In genomic region chr9:49816115-49816650, GRCm38 (mm10) we compare ENCODE assay signal across 13 mouse cellular contexts. TPM values are rescaled to one million over a fixed set of nuclear protein-coding genes. Genes with fewer than 3 reads are reported as not detected.
DNase-seq lines count a peak whose midpoint lies in the region; ATAC-seq and TF ChIP-seq lines count a peak whose summit lies in the region.
"Had no signal": no experiment of that assay in that cellular context is flagged by ENCODE, and none has a peak within 500 bp of the region (broad histone marks: within the 10 kb centered on the region; RNA-seq: fewer than 3 reads in every experiment).

No protein-coding gene starts in this region.

- H3K9ac ChIP-seq in heart, embryonic 12.5 days, result no peak overlapping the region
- no peak overlapping the region for H3K9ac ChIP-seq in kidney, embryonic 15.5 days
- H3K9ac ChIP-seq: forebrain, embryonic 15.5 days; liver, embryonic 12.5 days; midbrain, embryonic 15.5 days had no signal

- in situ Hi-C loops in Patski (cut with MboI; ENCODE audit: low pct_unique_long_range_greater_than_20kb), result no loop called here

- H3ac ChIP-seq in myocyte (ENCODE audit: control insufficient read depth, insufficient read length), result no peak overlapping the region

- WGBS in heart, embryonic 12.5 days, result 58% methylated on average over 10 of the region's 10 CpGs
- WGBS in kidney, embryonic 15.5 days, result 35% methylated on average over 10 of the region's 10 CpGs

- intact Hi-C loops in heart, postnatal 36 days (cut with DNase I), result no loop called here

- no peak for ATAC-seq in heart, embryonic 12.5 days (ENCODE audit: insufficient number of reproducible peaks, low FRiP score)
- ATAC-seq in kidney, embryonic 15.5 days (replicated peaks; ENCODE audit: low FRiP score), result peak; percentile 52
- ATAC-seq in Patski, result peak; percentile 62
- ATAC-seq: forebrain, embryonic 15.5 days; liver, embryonic 12.5 days; midbrain, embryonic 15.5 days had no signal

- CTCF ChIA-PET in Patski (lab: Charles Lee), result interaction anchor here (0.8 to 1.2 kb wide), 2 partner anchors 12 to 106 kb away, joined by 3 read pairs; no protein-coding TSS in a partner anchor

- TF ChIP-seq CTCF in Patski (IDR thresholded peaks at IDR 0.05), result no peak

- peak overlapping the region; percentile 16 for H3K4me2 ChIP-seq in heart, embryonic 12.5 days
- H3K4me2 ChIP-seq in kidney, embryonic 15.5 days, result 0 out of 2 replicates have a peak overlapping the region, but pooled peaks have one; percentile 13
- peak overlapping the region; percentile 72 for H3K4me2 ChIP-seq in myocyte (ENCODE audit: low read depth)
- H3K4me2 ChIP-seq: forebrain, embryonic 15.5 days; liver, embryonic 12.5 days; midbrain, embryonic 15.5 days had no signal

- no peaks in the 10 kb centered on the region for H3K9me3 ChIP-seq in heart, embryonic 12.5 days (replicated peaks)
- no peaks in the 10 kb centered on the region for H3K9me3 ChIP-seq in kidney, embryonic 15.5 days (replicated peaks)
- H3K9me3 ChIP-seq: forebrain, embryonic 15.5 days; liver, embryonic 12.5 days; midbrain, embryonic 15.5 days had no signal

- POLR2A ChIA-PET in Patski (lab: Charles Lee), result no interaction called here

- peaks cover 13% of the 10 kb centered on the region for H3K4me1 ChIP-seq in heart, embryonic 12.5 days (replicated peaks)
- H3K4me1 ChIP-seq in kidney, embryonic 15.5 days, result peaks cover 14% of the 10 kb centered on the region
- H3K4me1 ChIP-seq: forebrain, embryonic 15.5 days; liver, embryonic 12.5 days; midbrain, embryonic 15.5 days had no signal

- no peak overlapping the region for H3K4me3 ChIP-seq in heart, embryonic 12.5 days
- no peak overlapping the region for H3K4me3 ChIP-seq in kidney, embryonic 15.5 days (replicated peaks)
- H3K4me3 ChIP-seq in myocyte, result no peak overlapping the region
- H3K4me3 ChIP-seq: forebrain, embryonic 15.5 days; liver, embryonic 12.5 days; midbrain, embryonic 15.5 days had no signal

- H3K27me3 ChIP-seq in heart, embryonic 12.5 days (replicated peaks), result no peaks in the 10 kb centered on the region
- H3K27me3 ChIP-seq in kidney, embryonic 15.5 days, result no peaks in the 10 kb centered on the region
- H3K27me3 ChIP-seq in Patski (no peaks in the 10 kb centered on the region), myocyte (ENCODE audit: control insufficient read depth, insufficient read depth, insufficient read length) (no peaks in the 10 kb centered on the region)
- H3K27me3 ChIP-seq: forebrain, embryonic 15.5 days; liver, embryonic 12.5 days; midbrain, embryonic 15.5 days had no signal

- no peaks in the 10 kb centered on the region for H3K79me2 ChIP-seq in myocyte (ENCODE audit: control insufficient read depth, insufficient read depth)

- TF ChIP-seq POLR2A in myocyte (IDR thresholded peaks at IDR 0.05; ENCODE audit: insufficient read length, low read depth), result no peak

- H3K27ac ChIP-seq in heart, embryonic 12.5 days (ENCODE audit: poor library complexity, severe bottlenecking), result peak overlapping the region; percentile 75
- peak overlapping the region; percentile 54 for H3K27ac ChIP-seq in kidney, embryonic 15.5 days
- H3K27ac ChIP-seq: forebrain, embryonic 15.5 days; liver, embryonic 12.5 days; midbrain, embryonic 15.5 days had no signal

- no peaks in the 10 kb centered on the region for H3K36me3 ChIP-seq in heart, embryonic 12.5 days
- no peaks in the 10 kb centered on the region for H3K36me3 ChIP-seq in kidney, embryonic 15.5 days
- no peaks in the 10 kb centered on the region for H3K36me3 ChIP-seq in myocyte (ENCODE audit: control insufficient read depth, insufficient read depth)
- H3K36me3 ChIP-seq: forebrain, embryonic 15.5 days; liver, embryonic 12.5 days; midbrain, embryonic 15.5 days had no signal

- DNase-seq in heart, postnatal 36 days, result no peak
- DNase-seq in kidney, postnatal 10 days, result no peak
- no peak for DNase-seq in Patski (ENCODE audit: low read depth, low spot score)
- no peak for DNase-seq in layer of hippocampus, adult 9-11 months
- DNase-seq in urinary bladder, postnatal 25 days (ENCODE audit: low spot score), result no peak
- DNase-seq: cerebellum, adult 11-12 months; lung, postnatal 36 days had no signal

TF ChIP-seq in myocyte, 11 proteins besides CTCF, POLR2A, EP300 and RAD21:
- TF ChIP-seq CEBPB (IDR thresholded peaks at IDR 0.05; ENCODE audit: insufficient read depth, poor library complexity, severe bottlenecking) (no peak), MYOG (IDR thresholded peaks at IDR 0.05; ENCODE audit: control insufficient read depth in 1 of 3, insufficient read depth in 1 of 3, insufficient read length in 2 of 3, low read depth in 2 of 3) (peak; percentile 43 to 91 (median 50)), TCF3 (IDR thresholded peaks at IDR 0.05; ENCODE audit: insufficient read length, low read depth) (no peak), POLR2AphosphoS2 (IDR thresholded peaks at IDR 0.05; ENCODE audit: insufficient read length, low read depth) (no peak), REST (IDR thresholded peaks at IDR 0.05; ENCODE audit: insufficient read depth, insufficient read length) (no peak), MAX (IDR thresholded peaks at IDR 0.05; ENCODE audit: low read depth) (no peak), SRF (IDR thresholded peaks at IDR 0.05; ENCODE audit: control insufficient read depth, insufficient read length, low read depth) (no peak), TCF12 (IDR thresholded peaks at IDR 0.05; ENCODE audit: insufficient read depth, poor library complexity, severe bottlenecking) (peak; percentile 58), E2F4 (IDR thresholded peaks at IDR 0.05; ENCODE audit: insufficient read depth) (no peak), USF1 (IDR thresholded peaks at IDR 0.05; ENCODE audit: low read depth) (no peak), MYOD1 (IDR thresholded peaks at IDR 0.05; ENCODE audit: control insufficient read depth in 1 of 3, insufficient read length in 2 of 3, low read depth in 2 of 3) (peak; percentile 3 to 79 (median 75))

RNA-seq across cellular contexts. Expression of gene Ncam1, which starts 17.5 kb away (rescaled TPM):
- polyA plus RNA-seq in heart, embryonic 12.5 days (2016; fragmentation: Nextera tagmentation; extraction: Ambion mirVana), result 73.6 and 80.0 TPM in 2 replicates
- total RNA-seq in heart, postnatal 36 days (2021), result 1 to 10 TPM; 4.5 to 6.0 TPM
- polyA plus RNA-seq in kidney, embryonic 15.5 days (2015; fragmentation: Nextera tagmentation; extraction: Ambion mirVana), result 163 and 166 TPM in 2 replicates
- polyA plus RNA-seq in Patski (2021) (71.0 TPM), myocyte (2012; fragmentation: generic; extraction: Trizol) (327 TPM)

Comparison
In these comparisons a context has a peak if more than half of its experiments do, and no peak if none do; other contexts are left out.
1. H3K4me2 ChIP-seq: peak in every context shown above with its lines; median percentile 72 in myocyte; 16 in heart, embryonic 12.5 days; 13 in kidney, embryonic 15.5 days.